Mouse (Mus musculus): ENCODE results near the gene Saa2.
"Not testable (repeated sequence)": the region's sequence is repeated elsewhere in the genome, so short reads cannot be mapped to it uniquely, and the experiment has no call there.

Saa2 gene

DNA sequence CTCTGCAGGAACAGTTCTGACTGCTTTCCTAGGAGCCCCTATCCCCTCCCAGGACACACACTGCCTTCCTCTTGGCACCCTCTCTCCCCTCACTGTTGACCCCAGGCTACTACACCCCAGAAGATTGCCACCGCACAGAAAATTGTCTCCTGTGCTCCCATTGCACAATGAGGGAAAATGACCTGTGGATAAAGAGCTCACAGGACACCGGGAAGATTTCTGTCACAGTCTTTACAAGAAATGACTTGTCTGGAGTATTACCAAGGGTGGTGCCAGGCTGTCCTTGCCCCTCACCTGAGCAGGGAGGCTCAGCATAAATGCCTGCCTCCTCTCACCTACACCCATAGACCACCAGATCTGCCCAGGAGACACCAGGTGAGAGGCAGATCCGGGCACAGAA, at the start of gene Saa2:
TSS of gene Saa2 (plus strand) at position 301 of the 400 bp plus-strand sequence.
- in situ Hi-C loops (cut with MboI; ENCODE audit: low pct_unique_long_range_greater_than_20kb in 1 of 2, low sequenced_read_pairs in 2 of 2, unreplicated experiment in 1 of 2) = no loop called here

DNA sequence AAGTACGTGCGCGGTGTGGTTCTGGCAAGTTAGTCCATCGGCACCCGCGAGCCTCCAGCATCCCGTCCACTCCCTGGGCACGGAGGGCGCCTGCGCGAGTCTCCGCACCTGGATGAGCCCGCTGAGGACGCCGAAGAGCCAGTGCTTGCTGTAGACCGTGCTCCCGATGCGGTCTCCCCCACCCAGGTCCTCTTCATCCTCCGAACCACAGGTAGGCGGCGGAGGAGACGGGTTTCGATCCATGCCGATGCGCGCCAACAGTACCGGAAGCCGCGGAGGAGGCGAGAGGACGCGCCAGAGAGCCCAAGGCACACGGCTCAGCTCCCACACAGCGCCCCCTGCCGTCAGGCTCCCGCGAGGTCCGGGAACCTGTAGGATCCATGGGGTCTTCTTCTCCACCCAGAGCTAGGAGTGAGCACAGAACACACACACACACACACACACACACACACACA, 41.2 kb upstream of the Saa2 start, which contains the start of gene Saal1:
TSS of gene Saal1 (minus strand) at position 291 of the 455 bp plus-strand sequence.
- in situ Hi-C loops (cut with MboI; ENCODE audit: low pct_unique_long_range_greater_than_20kb in 1 of 2, low sequenced_read_pairs in 2 of 2, unreplicated experiment in 1 of 2) = loop anchor here in 1 of 2 experiments (5.0 kb wide), 1 partner anchor 57 kb away; no protein-coding TSS in a partner anchor

DNA sequence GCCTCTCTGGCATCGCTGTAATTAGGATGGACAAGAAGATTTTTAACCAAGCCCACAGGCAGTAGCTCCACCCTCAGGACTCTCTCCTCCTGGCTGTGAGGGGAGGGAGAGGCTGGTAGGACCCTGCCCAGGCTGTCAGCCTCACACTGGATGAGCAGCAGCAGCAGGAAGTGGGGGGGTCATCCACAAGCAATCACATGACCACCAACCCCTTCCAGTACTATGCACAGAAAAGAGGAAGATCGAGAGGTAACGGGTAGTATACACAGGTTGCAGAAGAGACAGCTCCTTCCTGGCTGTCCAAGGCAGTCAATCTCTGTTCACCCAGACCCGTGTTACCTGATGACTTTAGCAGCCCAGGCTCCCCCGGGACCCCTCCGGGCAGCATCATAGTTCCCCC, 39.3 kb upstream of the Saa2 start:
- in situ Hi-C loops (cut with MboI; ENCODE audit: low pct_unique_long_range_greater_than_20kb in 1 of 2, low sequenced_read_pairs in 2 of 2, unreplicated experiment in 1 of 2) = loop anchor here in 1 of 2 experiments (5.0 kb wide), 1 partner anchor 55 kb away; no protein-coding TSS in a partner anchor

DNA sequence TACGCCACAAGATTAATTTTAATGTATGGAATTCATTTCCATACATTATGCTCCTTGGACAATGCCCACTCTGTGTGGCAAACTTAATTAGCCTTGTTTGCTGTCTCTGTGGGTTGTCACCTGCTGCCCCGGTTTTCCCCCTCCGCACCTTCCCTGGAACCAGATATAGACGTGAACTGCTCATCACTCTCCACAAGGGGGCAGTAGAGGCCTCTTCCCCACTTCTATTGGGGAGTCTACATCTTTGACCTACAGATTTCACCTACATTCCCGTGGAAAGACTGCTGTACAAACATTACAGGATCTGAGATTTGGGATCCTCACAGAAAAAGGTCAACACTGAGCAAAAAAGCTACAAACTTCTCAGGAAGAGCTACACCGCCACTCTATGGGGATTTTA, 37.1 kb upstream of the Saa2 start:
- in situ Hi-C loops (cut with MboI; ENCODE audit: low pct_unique_long_range_greater_than_20kb in 1 of 2, low sequenced_read_pairs in 2 of 2, unreplicated experiment in 1 of 2) = loop anchor here in 1 of 2 experiments (5.0 kb wide), 1 partner anchor 53 kb away; no protein-coding TSS in a partner anchor

DNA sequence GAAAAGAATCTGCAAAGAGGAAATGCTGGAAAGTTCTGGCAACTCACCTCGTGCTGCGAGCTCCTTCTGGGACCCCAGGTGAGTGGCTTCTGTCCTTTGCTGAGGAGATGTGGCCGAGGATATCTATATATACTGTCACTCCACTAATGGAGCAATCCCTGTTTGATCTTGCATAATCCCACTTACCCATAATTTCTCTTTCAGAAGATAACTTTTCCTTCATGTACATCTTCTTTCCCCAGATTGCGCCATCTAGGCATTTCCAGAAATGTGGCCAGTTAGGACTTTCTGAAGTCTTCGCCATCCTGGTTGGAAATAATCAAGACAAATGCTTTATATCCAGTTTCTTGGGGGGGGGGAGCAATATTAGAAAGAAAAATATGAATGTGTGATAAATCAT, 36.0 kb upstream of the Saa2 start, which contains the start of gene Saa3:
TSS of gene Saa3 (minus strand) at position 101 of the 400 bp plus-strand sequence.
- in situ Hi-C loops (cut with MboI; ENCODE audit: low pct_unique_long_range_greater_than_20kb in 1 of 2, low sequenced_read_pairs in 2 of 2, unreplicated experiment in 1 of 2) = no loop called here

DNA sequence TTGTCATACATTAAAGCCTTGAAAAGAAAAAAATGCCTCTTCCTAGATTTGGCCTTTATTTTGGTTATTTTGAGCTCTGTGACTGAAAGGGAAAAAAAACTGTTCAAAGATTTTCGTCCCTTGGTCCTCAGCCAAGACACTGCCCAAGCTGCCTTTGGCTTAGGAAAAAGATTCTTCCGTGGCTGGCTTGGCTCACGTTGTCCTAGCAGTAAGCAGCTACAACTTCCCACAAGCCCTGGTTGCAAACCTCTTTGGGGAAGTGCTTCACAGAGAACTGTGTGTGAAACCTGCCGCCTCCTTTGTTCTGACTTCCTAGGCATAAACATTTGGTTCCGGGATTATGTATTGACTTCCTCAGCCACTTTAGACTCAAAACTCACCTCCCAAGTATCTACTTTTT, 34.7 kb upstream of the Saa2 start:
- in situ Hi-C loops (cut with MboI; ENCODE audit: low pct_unique_long_range_greater_than_20kb in 1 of 2, low sequenced_read_pairs in 2 of 2, unreplicated experiment in 1 of 2) = no loop called here

DNA sequence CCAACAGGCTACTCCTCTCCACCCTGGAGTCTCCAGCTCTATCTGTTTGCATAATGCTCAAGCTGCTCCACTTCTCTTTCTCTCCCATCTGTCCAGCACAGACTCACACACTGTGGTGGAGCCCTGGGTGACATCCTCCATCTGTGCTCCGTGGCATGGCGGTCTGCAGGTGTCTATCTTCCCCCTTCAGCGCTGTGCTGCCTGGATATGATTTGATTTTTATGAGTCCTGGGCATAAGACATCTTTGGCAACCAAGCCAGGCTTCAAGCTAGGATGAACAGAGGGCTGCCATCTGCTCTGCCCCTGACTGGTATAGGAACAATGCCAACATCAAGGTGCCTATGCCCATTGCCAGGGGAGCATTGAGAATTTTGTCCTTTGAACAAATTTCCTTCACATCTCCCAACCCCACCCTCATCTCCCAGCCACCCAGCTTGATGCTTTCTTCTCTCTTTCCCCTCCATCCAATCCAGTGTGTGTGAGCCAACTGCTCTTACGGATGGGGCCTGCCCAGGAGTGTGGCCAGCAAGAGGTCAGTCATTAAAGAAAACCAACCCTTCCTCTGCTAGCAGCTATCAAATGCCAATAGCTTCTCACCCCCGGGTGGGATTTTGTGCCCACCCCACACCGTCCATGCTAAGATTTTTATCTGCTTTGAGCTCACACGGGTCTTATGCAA, 32.9 kb upstream of the Saa2 start:
- in situ Hi-C loops (cut with MboI; ENCODE audit: low pct_unique_long_range_greater_than_20kb in 1 of 2, low sequenced_read_pairs in 2 of 2, unreplicated experiment in 1 of 2) = no loop called here

DNA sequence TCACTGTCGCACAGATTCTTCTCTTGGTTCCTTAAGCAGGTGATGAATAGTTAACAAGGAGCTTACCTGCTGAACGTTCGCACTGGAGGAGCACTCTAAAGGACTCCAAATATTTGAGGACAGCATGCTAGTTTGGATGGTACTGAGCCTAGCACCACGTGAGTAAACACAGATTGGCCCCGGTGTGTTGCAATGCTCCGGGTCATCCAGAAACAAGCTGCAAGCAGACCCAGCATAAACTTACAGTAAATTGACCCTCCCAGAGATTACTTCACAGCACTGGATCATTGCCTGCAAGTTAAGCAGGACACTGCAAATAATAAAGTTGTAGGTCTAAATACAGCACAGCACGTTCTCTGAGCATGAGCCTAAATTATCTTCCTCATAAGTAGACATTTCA, 32.1 kb upstream of the Saa2 start:
- in situ Hi-C loops (cut with MboI; ENCODE audit: low pct_unique_long_range_greater_than_20kb in 1 of 2, low sequenced_read_pairs in 2 of 2, unreplicated experiment in 1 of 2) = no loop called here

DNA sequence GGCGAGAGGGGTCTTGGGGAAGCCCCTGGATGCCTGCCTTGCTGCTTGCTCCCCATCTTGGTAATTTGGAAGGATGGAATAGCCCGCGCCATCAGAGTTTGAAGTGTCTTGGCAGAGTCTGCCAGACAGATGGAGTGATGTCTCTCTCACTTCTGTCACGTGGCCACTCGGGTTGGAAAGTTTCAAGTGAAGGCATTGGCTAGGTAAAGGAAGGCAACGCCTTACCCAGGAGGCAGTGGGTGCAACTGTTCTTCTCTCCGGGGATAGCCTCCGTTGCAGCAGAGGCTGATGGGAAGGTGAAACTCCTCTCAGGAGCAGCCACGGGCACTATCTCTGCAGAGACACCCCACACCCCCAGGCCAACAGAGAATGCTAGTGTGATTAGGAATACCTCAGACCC, 31.1 kb upstream of the Saa2 start:
- in situ Hi-C loops (cut with MboI; ENCODE audit: low pct_unique_long_range_greater_than_20kb in 1 of 2, low sequenced_read_pairs in 2 of 2, unreplicated experiment in 1 of 2) = no loop called here

DNA sequence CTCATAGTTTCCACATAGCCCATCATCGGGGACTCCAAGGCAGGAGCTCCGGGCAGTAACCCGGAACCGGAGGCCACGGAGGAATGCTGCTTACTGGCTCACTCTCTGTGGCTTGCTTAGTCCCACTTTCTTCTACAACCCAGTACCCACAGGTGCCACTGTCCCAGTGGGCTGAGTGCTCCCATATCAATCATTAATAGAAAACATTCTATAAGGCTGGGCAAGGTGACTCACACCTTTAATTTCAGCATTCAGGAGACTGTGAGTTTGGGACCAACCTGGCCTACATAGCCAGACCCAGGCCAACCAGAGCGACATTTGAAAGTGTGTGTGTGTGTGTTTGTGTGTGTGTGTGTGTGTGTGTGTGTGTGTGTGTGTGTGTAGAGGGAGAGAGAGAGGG, 28.2 kb upstream of the Saa2 start:
- in situ Hi-C loops (cut with MboI; ENCODE audit: low pct_unique_long_range_greater_than_20kb in 1 of 2, low sequenced_read_pairs in 2 of 2, unreplicated experiment in 1 of 2) = no loop called here

DNA sequence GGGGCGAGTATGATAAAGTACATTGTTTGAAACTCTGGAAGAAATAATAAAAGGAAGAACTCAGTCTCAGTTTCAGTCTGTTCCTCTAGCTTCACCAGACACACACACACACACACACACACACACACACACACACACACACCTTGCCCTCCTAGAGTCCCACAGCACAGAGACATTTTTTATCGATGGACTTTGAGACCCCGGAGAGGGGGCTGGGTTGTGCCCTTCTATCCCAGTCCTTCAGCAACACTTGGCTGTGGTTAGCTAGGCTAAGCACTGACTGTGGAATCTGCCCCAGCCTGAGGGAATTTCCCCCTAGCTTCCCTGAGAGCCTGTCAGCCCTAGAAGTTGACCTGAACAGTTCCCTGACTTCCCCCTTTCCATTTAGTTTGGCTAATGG, 27.7 kb upstream of the Saa2 start:
- in situ Hi-C loops (cut with MboI; ENCODE audit: low pct_unique_long_range_greater_than_20kb in 1 of 2, low sequenced_read_pairs in 2 of 2, unreplicated experiment in 1 of 2) = no loop called here

DNA sequence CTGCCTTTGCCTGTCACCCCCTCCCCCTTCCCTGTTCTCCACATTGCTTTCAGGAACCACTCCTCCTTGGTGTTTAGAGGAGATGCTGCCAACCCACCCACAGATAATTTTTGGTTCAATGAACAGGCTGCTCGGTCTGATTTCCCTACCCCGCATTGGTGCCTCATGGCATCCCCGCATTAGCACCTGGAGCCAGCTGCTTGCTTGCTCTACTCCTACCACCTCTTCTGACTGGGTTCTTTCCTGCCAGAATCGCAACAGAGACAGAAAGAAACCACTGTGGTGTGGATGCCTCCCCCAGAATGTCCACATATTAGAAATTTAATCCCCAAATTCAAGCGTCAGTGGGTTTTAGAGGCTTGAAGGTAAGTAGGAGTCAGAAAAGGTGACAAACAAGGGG, 27.2 kb upstream of the Saa2 start:
- in situ Hi-C loops (cut with MboI; ENCODE audit: low pct_unique_long_range_greater_than_20kb in 1 of 2, low sequenced_read_pairs in 2 of 2, unreplicated experiment in 1 of 2) = no loop called here

DNA sequence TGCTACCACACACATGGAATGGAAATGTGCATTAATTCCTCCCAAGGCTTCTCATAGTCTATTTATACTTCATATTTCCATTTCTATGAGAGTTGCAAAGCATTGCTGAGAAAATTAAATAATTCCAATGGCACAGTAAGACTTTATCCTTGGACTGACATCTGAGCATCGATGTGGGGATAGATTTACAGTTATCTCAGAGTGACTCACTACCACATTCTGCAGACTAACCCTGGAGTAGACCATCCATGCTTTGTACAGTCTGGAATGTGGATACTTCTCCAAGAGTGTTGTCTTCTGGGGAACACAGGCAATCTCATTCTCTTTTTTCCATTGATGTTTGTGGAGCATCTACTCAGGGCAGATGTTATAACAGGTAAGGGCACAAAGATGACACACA, 24.0 kb upstream of the Saa2 start:
- in situ Hi-C loops (cut with MboI; ENCODE audit: low pct_unique_long_range_greater_than_20kb in 1 of 2, low sequenced_read_pairs in 2 of 2, unreplicated experiment in 1 of 2) = no loop called here

DNA sequence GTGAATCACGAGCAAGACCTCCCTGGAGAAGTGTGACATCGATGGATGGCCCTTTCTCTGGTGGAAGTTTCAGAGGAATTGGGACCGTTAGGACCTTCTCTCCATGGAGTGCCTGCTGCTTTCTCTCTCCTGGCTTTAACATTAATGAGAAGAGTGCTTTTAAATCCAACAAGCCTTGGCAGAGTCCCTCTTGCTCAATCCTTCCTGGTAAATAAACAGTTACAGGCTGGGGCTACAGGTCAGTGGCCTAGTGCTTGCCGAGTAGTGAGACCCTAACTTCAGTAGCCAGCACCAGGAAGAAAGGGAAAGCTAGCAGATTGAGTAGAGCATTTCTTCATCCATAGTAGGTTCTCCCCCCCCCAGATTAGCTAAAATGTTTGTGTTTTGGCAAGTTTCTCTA, 19.1 kb upstream of the Saa2 start, which contains the start of gene Saa4:
TSS of gene Saa4 (minus strand) at position 146 of the 400 bp plus-strand sequence.
- in situ Hi-C loops (cut with MboI; ENCODE audit: low pct_unique_long_range_greater_than_20kb in 1 of 2, low sequenced_read_pairs in 2 of 2, unreplicated experiment in 1 of 2) = no loop called here

DNA sequence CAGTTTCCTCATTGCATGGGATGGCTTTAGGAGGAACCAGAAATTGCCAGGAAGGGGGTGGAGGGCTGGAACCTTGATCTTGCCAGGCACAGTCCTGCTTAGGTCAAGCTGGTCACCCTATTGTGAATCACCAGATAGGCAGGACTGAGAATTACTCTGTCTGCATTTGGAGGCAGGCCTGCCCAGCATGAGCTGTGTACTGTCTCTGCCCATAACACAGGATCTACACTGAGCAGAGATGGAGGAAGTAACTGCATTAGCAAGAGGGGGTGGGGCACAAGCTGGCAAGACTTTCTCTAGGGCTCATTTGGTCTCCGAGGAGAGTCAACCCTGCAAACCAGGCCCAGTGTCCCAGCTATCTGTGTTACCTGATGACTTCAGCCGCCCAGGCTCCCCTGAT, 16.6 kb upstream of the Saa2 start:
- in situ Hi-C loops (cut with MboI; ENCODE audit: low pct_unique_long_range_greater_than_20kb in 1 of 2, low sequenced_read_pairs in 2 of 2, unreplicated experiment in 1 of 2) = no loop called here

DNA sequence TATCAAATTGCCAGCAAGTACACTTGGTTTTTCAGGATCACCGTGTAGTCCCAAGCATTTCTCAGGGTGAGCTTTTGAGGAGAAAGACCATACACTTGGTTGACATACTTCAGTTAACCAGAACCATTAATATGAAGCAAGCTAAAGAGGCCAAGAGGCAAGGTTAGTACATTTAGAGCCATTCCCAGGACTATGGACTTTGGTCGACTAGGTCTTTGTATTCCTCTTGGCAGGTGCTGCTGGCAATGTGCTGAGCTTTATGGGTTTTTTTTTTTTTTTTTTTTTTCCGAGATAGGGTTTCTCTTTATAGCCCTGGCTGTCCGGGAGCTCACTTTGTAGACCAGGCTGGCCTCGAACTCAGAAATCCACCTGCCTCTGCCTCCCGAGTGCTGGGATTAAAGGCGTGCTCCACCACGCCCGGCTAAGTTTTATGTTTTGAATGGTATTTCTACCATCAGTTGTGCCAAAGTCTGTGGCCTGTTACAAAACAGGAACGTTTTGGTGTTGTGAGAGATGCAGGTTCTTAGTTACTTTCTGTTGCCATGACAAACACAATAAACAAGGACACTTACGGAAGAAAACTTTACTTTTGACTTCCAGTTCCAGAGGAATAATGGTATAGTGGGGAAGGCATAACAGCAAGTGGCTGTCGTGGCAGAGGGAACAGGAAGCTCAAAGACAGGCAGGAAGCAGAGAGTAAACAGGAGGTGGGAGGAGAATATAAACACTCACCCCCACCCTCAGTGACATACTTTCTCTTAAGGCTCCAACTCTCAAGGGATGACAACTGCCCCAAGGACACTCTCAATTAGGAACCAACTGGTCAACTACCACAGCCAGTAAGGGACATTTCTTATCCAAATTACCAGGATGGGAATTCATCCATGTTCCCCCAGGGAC, 12.8 kb upstream of the Saa2 start:
- in situ Hi-C loops (cut with MboI; ENCODE audit: low pct_unique_long_range_greater_than_20kb in 1 of 2, low sequenced_read_pairs in 2 of 2, unreplicated experiment in 1 of 2) = no loop called here

DNA sequence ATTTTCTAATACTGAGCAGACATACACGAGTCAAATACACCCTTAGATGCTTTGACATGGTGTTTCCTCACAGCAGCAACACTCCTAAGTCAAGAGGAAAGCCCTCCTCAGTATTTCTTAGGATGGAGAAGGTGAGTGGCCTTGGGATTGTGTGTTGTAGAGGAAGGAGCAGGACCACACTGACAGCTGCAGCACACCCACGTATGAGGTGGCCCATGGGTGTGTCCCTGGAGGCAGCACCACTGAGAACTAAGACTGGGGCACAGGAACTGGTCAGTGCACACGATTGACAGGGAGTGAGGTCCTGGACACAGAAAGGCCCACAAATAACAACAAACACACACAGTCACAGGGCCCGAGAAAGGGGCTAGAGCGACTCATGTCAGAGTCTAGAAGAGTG, 11.5 kb upstream of the Saa2 start:
- in situ Hi-C loops (cut with MboI; ENCODE audit: low pct_unique_long_range_greater_than_20kb in 1 of 2, low sequenced_read_pairs in 2 of 2, unreplicated experiment in 1 of 2) = not testable (repeated sequence)

DNA sequence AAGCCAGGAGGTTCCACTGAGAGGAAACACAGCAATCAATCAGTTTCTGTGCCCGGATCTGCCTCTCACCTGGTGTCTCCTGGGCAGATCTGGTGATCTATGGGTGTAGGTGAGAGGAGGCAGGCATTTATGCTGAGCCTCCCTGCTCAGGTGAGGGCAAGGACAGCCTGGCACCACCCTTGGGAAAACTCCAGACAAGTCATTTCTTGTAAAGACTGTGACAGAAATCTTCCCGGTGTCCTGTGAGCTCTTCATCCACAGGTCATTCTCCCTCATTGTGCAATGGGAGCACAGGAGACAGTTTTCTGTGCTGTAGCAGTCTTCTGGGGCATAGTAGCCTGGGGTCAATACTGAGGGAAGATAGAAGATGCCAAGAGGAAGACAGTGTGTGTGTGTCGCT, 8.7 kb upstream of the Saa2 start, which contains the start of gene Saa1:
TSS of gene Saa1 (minus strand) at position 101 of the 400 bp plus-strand sequence.
- in situ Hi-C loops (cut with MboI; ENCODE audit: low pct_unique_long_range_greater_than_20kb in 1 of 2, low sequenced_read_pairs in 2 of 2, unreplicated experiment in 1 of 2) = not testable (repeated sequence)

DNA sequence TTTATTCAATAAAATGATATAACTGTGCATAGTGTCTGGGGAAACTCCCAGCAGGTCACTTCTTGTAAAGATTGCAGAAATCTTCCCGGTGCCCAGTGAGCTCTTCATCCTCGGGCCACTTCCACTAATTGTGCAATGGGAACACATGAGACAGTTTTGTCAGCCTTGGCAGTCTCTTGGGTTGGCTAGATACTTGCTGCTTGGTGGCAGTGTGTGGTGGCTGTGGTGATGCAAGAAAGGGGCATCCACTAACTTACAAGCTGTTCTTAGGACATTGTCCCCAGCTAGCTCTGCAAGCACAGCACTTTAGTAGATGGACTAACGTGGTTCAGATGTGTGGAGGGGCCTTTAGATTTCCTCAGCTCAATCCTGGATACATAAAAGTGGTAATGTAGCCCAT, 5.8 kb upstream of the Saa2 start:
- in situ Hi-C loops (cut with MboI; ENCODE audit: low pct_unique_long_range_greater_than_20kb in 1 of 2, low sequenced_read_pairs in 2 of 2, unreplicated experiment in 1 of 2) = no loop called here

Measured in mouse embryonic stem cell (cell line).